Mouse (Mus musculus): ENCODE results near the gene Pnliprp1. TPM values are rescaled to one million over a fixed set of nuclear protein-coding genes. Genes with fewer than 3 reads are reported as not detected.

Gene Pnliprp1
- polyA plus RNA-seq, 1 experiment = 0.14 TPM

DNA sequence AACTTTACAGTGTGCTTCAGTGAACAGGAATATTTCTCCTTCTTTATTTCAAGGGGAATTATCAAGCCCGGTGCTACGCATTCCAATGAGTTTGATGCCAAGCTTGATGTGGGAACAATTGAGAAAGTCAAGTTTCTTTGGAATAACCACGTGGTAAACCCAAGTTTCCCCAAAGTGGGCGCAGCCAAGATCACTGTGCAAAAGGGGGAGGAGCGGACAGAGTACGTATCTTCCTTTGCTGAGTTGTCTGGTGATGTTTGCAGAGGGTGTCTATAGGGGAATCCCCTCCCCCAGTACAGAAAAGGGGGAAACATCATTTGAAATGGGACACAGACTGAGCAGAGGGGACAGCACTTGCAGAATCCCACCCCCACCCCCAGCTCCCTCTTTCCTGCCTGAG lies 12.3 kb downstream of the Pnliprp1 start:
- DNase-seq (ENCODE audit: low read depth) = no peak
- TF ChIP-seq CTCF (IDR thresholded peaks at IDR 0.05; ENCODE audit: borderline replicate concordance, extremely low read depth, insufficient read depth, insufficient read length) (no peak), POLR2A (IDR thresholded peaks at IDR 0.05; ENCODE audit: borderline replicate concordance, extremely low read depth, insufficient read depth, insufficient read length, poor library complexity, severe bottlenecking) (no peak)

DNA sequence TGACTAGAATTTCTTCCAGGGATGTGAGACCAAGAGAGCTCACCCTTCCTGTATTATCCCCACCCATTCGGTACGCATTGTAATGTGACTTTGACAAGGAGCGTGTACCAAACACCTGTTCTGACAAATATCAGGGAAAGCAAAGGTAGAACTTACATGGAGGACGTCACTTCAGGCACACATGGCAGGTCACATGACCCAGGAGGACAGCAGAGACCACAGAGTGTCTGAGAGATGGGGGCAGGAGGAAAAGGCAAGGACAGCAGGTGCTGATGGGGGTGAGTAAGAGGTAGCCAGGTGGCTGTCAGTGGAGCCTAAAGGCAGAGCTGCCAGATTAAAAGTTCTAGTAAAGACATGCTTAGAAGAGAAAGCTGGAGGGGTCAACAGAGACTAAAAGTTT lies 14.0 kb downstream of the Pnliprp1 start:
- no peak for TF ChIP-seq CTCF (IDR thresholded peaks at IDR 0.05; ENCODE audit: borderline replicate concordance, extremely low read depth, insufficient read depth, insufficient read length)
- no peak for TF ChIP-seq POLR2A (IDR thresholded peaks at IDR 0.05; ENCODE audit: borderline replicate concordance, extremely low read depth, insufficient read depth, insufficient read length, poor library complexity, severe bottlenecking)
- no peak for DNase-seq (ENCODE audit: low read depth)

DNA sequence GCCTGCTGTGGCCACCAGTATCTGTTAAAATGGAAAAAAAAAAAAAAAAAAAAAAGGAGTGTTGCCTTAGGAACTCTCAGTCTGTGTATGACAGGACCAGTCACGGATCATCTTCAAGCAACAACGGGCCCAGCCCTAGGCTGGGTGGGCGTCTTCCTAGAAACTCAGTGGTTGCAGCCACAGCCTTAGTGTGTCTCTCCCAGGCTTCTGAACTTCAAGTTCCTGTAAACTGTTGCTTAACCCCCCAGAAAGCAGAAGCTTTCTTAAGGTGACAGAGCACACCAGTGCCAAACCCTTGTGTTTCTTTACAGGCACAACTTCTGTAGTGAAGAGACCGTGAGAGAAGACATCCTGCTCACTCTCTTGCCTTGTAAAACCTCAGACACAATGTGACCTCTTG lies 15.0 kb downstream of the Pnliprp1 start:
- no peak for TF ChIP-seq POLR2A (IDR thresholded peaks at IDR 0.05; ENCODE audit: borderline replicate concordance, extremely low read depth, insufficient read depth, insufficient read length, poor library complexity, severe bottlenecking)
- TF ChIP-seq CTCF (IDR thresholded peaks at IDR 0.05; ENCODE audit: borderline replicate concordance, extremely low read depth, insufficient read depth, insufficient read length) = no peak
- DNase-seq (ENCODE audit: low read depth) = no peak

DNA sequence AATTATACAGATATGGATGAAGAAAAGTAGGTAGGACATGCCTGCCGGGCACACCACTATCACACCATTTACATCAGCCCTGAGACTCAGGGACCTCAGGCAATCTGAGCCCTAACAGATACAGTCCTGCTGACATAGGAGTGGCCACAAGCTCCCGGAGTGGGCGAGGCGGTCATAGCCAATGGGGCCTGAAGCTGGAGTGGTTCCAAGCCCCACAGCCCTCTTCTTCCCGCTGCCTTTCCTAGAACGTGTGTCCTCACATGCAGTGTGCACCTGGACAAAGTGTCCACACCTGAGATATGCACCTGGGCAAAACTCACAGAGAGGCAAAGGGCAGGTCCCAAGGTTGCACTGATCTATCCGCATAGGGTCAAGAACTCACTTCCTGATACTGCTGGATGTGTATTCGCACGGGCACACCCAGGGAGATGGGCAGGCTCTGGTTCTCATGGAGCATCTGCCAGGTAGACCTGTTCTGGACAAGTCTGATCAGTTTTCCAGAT lies 18.9 kb downstream of the Pnliprp1 start:
- DNase-seq (ENCODE audit: low read depth) = no peak
- TF ChIP-seq POLR2A (IDR thresholded peaks at IDR 0.05; ENCODE audit: borderline replicate concordance, extremely low read depth, insufficient read depth, insufficient read length, poor library complexity, severe bottlenecking) (no peak), CTCF (IDR thresholded peaks at IDR 0.05; ENCODE audit: borderline replicate concordance, extremely low read depth, insufficient read depth, insufficient read length) (no peak)

DNA sequence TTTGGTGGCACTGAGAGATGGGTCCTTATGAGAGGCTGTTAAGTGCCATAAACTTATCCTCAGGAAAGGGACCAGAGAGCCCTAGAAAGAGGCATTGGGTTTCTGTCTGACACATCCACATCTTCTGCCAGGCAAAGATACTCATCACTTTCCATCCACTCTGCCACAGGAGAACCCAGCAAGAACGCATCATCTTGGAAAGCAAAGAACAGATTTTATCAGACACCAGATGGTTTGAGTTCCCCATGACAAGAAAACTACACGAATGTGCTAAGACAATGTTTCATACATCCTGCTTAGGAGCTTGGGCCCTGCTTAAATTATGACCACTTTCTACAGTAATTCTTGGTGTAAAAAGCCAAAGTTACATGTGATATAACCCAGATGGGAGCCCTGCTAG lies 22.1 kb downstream of the Pnliprp1 start:
- peak; percentile 17 for DNase-seq (ENCODE audit: low read depth)
- TF ChIP-seq POLR2A (IDR thresholded peaks at IDR 0.05; ENCODE audit: borderline replicate concordance, extremely low read depth, insufficient read depth, insufficient read length, poor library complexity, severe bottlenecking) (no peak), CTCF (IDR thresholded peaks at IDR 0.05; ENCODE audit: borderline replicate concordance, extremely low read depth, insufficient read depth, insufficient read length) (no peak)

DNA sequence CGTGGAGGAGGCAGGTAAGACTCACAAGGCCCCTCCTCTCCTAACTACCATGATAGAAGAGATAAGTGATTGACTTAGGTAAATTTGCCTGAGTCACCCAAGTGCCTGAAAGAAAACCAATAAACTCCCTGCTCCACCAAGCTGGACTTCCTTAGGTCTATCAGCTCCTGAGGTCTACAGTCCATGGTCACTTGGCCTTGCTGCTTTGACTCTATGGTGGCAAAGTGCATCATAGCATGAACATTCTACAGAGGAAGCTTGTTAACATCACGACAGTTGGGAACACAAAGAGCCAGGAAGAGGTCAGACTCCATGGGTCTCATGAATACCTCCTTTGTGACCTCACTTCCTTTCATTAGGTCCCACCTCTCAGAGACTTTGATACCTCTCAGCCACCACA lies 22.8 kb downstream of the Pnliprp1 start:
- DNase-seq (ENCODE audit: low read depth) = no peak
- no peak for TF ChIP-seq POLR2A (IDR thresholded peaks at IDR 0.05; ENCODE audit: borderline replicate concordance, extremely low read depth, insufficient read depth, insufficient read length, poor library complexity, severe bottlenecking)
- no peak for TF ChIP-seq CTCF (IDR thresholded peaks at IDR 0.05; ENCODE audit: borderline replicate concordance, extremely low read depth, insufficient read depth, insufficient read length)

DNA sequence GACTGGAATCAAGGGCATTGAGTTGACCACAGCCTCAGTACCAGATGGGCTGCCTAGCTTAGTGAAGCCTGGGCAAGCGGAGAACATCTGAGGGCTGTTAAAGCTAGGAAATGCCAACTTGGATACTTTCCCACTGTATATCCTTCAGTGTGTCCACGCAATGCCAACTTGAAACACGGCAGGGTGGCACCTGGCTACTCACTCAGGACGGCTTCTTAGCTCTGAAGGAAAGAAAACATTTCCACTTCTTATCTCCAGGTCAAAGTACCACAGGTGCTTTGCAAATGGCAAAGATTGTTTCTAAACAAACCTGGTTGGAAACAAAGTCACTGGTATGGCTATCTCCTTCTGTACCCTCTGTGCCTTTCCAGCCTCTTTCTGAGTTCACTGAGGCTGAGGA lies 30.2 kb downstream of the Pnliprp1 start:
- DNase-seq (ENCODE audit: low read depth) = no peak
- TF ChIP-seq CTCF (IDR thresholded peaks at IDR 0.05; ENCODE audit: borderline replicate concordance, extremely low read depth, insufficient read depth, insufficient read length) (no peak), POLR2A (IDR thresholded peaks at IDR 0.05; ENCODE audit: borderline replicate concordance, extremely low read depth, insufficient read depth, insufficient read length, poor library complexity, severe bottlenecking) (no peak)

DNA sequence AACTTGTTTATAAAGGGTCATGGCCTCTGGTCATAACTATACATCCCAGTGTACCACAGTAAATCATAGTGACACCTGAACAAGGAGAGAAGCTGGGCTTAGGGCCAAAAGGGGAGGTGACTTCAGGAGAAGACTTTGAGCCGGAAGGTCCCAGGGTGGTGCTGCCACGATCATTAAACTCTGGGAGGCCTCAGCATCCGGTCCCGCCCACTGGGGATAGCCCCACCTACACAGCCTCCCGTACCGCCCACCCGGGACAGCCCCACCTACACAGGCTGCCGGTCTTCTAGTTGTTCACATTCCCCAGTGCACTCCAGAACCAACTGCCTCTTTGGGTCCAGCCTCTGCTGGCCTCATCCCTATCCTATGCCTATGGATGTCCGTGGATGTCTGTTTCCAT lies 30.7 kb downstream of the Pnliprp1 start, which contains the start of gene Pnliprp2:
Gene Pnliprp2 (plus strand): TSS at position 297 of the 400 bp plus-strand sequence.
- TF ChIP-seq POLR2A (IDR thresholded peaks at IDR 0.05; ENCODE audit: borderline replicate concordance, extremely low read depth, insufficient read depth, insufficient read length, poor library complexity, severe bottlenecking) (no peak), CTCF (IDR thresholded peaks at IDR 0.05; ENCODE audit: borderline replicate concordance, extremely low read depth, insufficient read depth, insufficient read length) (no peak)
- no peak for DNase-seq (ENCODE audit: low read depth)

DNA sequence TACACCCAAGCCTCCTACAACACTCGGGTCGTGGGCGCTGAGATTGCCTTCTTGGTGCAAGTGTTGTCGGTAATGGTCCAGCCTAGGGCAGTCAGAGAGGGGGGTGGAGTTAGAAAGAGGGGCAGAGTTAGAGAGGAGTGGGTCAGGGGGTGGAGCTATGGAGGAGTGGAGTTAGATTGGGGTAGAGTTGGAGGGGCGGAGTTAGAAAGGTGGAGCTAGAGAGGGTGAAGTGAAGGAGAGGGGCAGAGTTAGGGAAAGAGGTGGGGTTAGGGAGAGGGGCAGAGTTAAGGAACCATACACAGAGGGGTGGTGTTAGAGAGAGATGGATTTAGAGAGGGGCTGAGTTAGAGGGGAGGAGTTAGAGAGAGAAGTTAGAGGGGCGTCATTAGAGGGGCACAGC lies 33.6 kb downstream of the Pnliprp1 start:
- DNase-seq (ENCODE audit: low read depth) = peak; percentile 5
- TF ChIP-seq CTCF (IDR thresholded peaks at IDR 0.05; ENCODE audit: borderline replicate concordance, extremely low read depth, insufficient read depth, insufficient read length) = no peak
- no peak for TF ChIP-seq POLR2A (IDR thresholded peaks at IDR 0.05; ENCODE audit: borderline replicate concordance, extremely low read depth, insufficient read depth, insufficient read length, poor library complexity, severe bottlenecking)

DNA sequence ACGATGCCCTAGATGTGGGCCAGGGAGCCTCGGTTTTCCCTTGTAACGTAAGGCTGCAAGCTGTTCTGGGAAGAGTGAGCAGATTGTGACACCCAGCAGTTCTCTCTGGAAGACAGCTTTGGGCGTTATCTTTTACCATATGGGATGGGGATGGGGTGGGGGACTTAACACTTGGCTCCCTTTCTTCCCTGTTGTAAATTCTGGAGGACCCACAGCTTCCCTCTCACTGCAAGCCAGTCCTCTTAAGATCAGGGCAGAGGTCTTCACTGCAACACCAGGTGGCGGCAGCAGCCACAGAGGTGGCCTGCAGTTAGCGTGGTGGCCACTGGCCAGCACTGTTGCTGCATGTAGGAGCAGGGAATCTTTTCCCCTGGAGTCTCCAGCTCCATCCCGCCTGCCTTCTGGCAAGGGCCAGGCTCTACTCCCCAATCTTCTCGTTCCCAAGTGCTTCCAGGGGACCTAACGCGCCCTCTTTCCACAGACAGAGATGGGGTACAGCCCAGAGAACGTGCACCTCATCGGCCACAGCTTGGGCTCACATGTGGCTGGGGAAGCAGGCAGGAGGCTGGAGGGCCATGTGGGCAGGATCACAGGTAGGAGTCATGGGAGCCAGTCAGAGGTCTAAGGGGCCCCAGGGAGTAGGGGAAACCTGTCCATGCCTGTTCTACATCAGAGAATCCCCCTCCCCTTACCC lies 34.3 kb downstream of the Pnliprp1 start:
- peak; percentile 93 for TF ChIP-seq CTCF (IDR thresholded peaks at IDR 0.05; ENCODE audit: borderline replicate concordance, extremely low read depth, insufficient read depth, insufficient read length)
- no peak for TF ChIP-seq POLR2A (IDR thresholded peaks at IDR 0.05; ENCODE audit: borderline replicate concordance, extremely low read depth, insufficient read depth, insufficient read length, poor library complexity, severe bottlenecking)
- DNase-seq (ENCODE audit: low read depth) = peak; percentile 88

DNA sequence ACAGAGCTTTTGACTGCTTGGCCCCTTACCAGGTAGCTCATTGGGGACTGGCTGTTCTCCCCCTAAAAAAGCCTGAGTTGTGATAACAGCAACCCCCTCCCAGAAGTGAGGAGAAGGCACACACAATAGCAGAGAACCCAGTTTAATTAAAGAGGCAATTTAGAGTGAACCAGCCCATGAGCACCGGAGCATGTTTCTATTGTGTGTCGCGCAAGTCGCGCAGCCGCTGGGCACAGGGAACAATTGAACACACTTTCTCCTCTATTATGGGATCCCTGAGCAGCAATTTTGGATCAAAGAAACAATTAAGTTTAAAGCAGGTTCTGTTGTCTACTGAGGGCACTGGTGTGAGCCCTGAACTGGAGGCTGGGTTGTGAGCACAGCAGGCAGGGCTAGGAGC lies 38.6 kb downstream of the Pnliprp1 start:
- TF ChIP-seq POLR2A (IDR thresholded peaks at IDR 0.05; ENCODE audit: borderline replicate concordance, extremely low read depth, insufficient read depth, insufficient read length, poor library complexity, severe bottlenecking) = no peak
- no peak for TF ChIP-seq CTCF (IDR thresholded peaks at IDR 0.05; ENCODE audit: borderline replicate concordance, extremely low read depth, insufficient read depth, insufficient read length)
- peak; percentile 71 for DNase-seq (ENCODE audit: low read depth)

DNA sequence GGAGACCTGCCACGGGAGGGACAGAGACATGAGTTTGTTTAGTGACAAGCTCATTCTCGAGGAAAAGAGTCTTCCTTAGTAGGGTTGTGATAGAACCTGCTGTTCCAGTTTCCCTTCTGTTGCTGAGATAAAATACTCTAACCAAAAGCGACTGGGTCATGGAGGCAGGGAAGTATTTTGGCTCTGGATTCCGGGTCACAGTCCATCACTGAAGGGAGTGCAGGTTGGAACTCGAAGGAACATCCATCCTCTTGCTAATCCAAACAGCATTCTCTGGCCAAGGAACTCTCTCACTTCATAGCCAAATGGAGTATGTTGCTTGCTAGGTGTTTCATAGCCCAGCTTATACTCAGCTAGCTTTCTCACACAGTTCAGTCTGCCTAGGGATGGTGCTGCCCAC lies 47.8 kb downstream of the Pnliprp1 start:
- DNase-seq (ENCODE audit: low read depth) = no peak
- no peak for TF ChIP-seq CTCF (IDR thresholded peaks at IDR 0.05; ENCODE audit: borderline replicate concordance, extremely low read depth, insufficient read depth, insufficient read length)
- no peak for TF ChIP-seq POLR2A (IDR thresholded peaks at IDR 0.05; ENCODE audit: borderline replicate concordance, extremely low read depth, insufficient read depth, insufficient read length, poor library complexity, severe bottlenecking)
